Mouse (Mus musculus) heart, embryonic 16.5 days (tissue): ENCODE measurements around the gene Timp2. TPM values are rescaled to one million over a fixed set of nuclear protein-coding genes. Genes with fewer than 3 reads are reported as not detected.

ENCODE experiments used
- ATAC-seq: fragments of 200-750 bp; cut with Nextera tagmentation; replicated peaks from 2 replicates; pipeline ENCODE4 v1.8.0; 2017; ENCODE audit warnings: moderate number of reproducible peaks; ENCODE audit not compliant: insufficient read depth, low FRiP score; ENCODE audit errors: extremely low read depth
- H3K27ac ChIP-seq: fragments of 300-500 bp; sonication (generic); 2 replicates; pipeline ENCODE4 v1.5.1; 2014; ENCODE audit warnings: mild to moderate bottlenecking, low read length, control low read depth, moderate library complexity
- H3K27me3 ChIP-seq: fragments of 300-500 bp; sonication (generic); 2 replicates; pipeline ENCODE4 v1.6.1; 2014; ENCODE audit warnings: low read length, mixed read lengths; ENCODE audit not compliant: control insufficient read depth, insufficient read depth
- H3K36me3 ChIP-seq: fragments of 300-500 bp; sonication (generic); 2 replicates; pipeline ENCODE4 v1.6.1; 2014; ENCODE audit not compliant: control insufficient read depth, insufficient read depth
- H3K4me1 ChIP-seq: fragments of 300-500 bp; sonication (generic); 2 replicates; pipeline ENCODE4 v1.6.1; 2014; ENCODE audit warnings: low read length, mixed read lengths; ENCODE audit not compliant: control insufficient read depth, insufficient read depth
- H3K4me2 ChIP-seq: fragments of 300-500 bp; sonication (generic); 2 replicates; pipeline ENCODE4 v1.6.1; 2014; ENCODE audit warnings: low read depth, mild to moderate bottlenecking, control low read depth, low read length
- H3K4me3 ChIP-seq: fragments of 300-500 bp; sonication (generic); 2 replicates; pipeline ENCODE4 v1.5.1; 2014; ENCODE audit warnings: mild to moderate bottlenecking, control low read depth, low read length
- H3K9ac ChIP-seq: fragments of 300-500 bp; sonication (generic); 2 replicates; pipeline ENCODE4 v1.6.1; 2014; ENCODE audit warnings: low read length, control low read depth
- H3K9me3 ChIP-seq: fragments of 300-500 bp; sonication (generic); replicated peaks from 2 replicates; pipeline ENCODE4 v1.6.1; 2016; ENCODE audit warnings: low read length; ENCODE audit not compliant: control insufficient read depth
- WGBS: fragments of 180-500 bp; shearing (Covaris S2); extraction: QIAGEN DNeasy Blood & Tissue Kit; methylation state at CpG from one replicate; pipeline ENCODE4 v1.1.7; 2014; 5-methylcytosine and 5-hydroxymethylcytosine counted together
- polyA plus RNA-seq: library from polyadenylated mRNA; unstranded; fragments of >200 nt; fragmentation: Nextera tagmentation; extraction: Ambion mirVana; gene quantifications from 2 replicates; pipeline ENCODE4 v1.2.1, GENCODE M21; 2015

Gene Timp2
- polyA plus RNA-seq, 1 experiment from 2014 or later, result 70.6 TPM

DNA sequence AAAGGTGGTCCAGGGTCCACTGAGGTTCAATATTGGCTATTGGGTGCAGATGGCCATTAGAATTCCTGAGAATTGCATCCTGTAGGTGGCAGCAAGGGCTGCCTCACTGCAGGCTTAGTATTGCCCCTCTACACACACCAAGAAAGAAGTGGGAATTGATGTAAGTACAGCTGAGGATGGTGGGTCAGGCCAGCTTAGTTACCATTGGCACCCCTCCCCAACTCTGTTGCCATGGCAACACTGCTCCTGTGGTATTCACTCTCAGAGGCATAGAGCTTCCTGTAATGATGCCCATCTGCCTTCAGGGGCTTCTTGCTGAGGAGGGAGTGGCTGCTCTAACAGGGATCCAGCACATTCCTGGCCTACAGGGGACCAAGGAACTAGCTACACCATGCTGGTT is 19.5 kb upstream of the Timp2 start:
- Histone ChIP-seq H3K4me2 (no peak overlapping the region), H3K4me1 (peaks cover 4% of the 10 kb centered on the region), H3K27ac (no peak overlapping the region)

DNA sequence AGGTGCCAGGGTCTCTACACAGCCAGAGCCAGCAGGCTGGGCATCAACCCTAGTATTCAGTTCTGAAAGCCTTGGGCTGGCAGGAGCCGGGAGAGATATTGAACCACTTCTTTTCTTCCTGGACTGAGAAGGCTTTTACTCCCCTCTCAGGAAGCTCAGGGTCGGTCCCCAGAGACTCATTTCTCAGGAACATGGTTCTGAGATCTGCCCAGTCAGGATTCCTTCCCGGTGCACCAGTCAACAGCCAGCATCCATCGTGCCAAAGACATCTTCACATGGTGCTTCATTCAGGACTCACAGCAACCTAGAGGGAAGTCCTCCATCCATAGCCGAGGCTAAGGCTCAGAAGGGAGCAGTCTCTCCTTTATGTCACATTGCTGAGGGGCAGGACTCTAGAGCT is 19.0 kb upstream of the Timp2 start:
- Histone ChIP-seq H3K4me2 (no peak overlapping the region), H3K27me3 (no peaks in the 10 kb centered on the region), H3K9ac (no peak overlapping the region), H3K9me3 (no peaks in the 10 kb centered on the region), H3K36me3 (no peaks in the 10 kb centered on the region), H3K4me1 (peaks cover 3% of the 10 kb centered on the region), H3K27ac (no peak overlapping the region), H3K4me3 (no peak overlapping the region)
- WGBS, result 59% methylated on average over 5 of the region's 5 CpGs
- ATAC-seq, result no peak

More for the DNA sequence above, 19.5 kb upstream of the Timp2 start:
- ATAC-seq, result no peak
- no peaks in the 10 kb centered on the region for H3K27me3 ChIP-seq
- H3K9ac ChIP-seq, result no peak overlapping the region
- H3K4me3 ChIP-seq, result no peak overlapping the region
- H3K36me3 ChIP-seq, result no peaks in the 10 kb centered on the region
- no peaks in the 10 kb centered on the region for H3K9me3 ChIP-seq

- Histone ChIP-seq H3K9me3 (no peaks in the 10 kb centered on the region), H3K4me1 (no peaks in the 10 kb centered on the region), H3K9ac (no peak overlapping the region), H3K27me3 (no peaks in the 10 kb centered on the region), H3K36me3 (no peaks in the 10 kb centered on the region), H3K27ac (no peak overlapping the region), H3K4me3 (no peak overlapping the region), H3K4me2 (no peak overlapping the region)
- 56% methylated on average over 7 of the region's 7 CpGs for WGBS
- no peak for ATAC-seq
Observed at GRCm38 (mm10) chr11:118372641-118373040, 17.1 kb upstream of the Timp2 start.

DNA sequence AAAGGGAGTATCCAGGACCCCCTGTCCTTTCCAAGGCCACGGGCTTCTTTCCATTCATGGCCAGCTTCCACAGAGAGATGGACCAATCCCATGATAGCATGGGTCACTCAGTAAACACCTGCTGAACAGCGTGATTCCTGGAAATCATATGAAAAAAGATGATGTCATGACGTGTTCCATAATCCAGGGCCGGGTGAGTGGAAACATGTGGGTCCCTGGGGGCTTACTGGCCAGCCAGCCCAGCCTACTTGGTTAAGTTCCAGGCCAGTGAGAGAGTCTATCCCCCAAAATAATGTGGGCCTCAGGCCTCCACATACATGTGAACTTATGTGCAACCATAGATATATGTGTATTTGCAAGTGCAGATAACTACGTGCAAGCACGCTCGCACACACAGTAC is 16.3 kb upstream of the Timp2 start:
- WGBS, result 80% methylated on average over 7 of the region's 7 CpGs
- H3K4me2 ChIP-seq, result no peak overlapping the region
- no peaks in the 10 kb centered on the region for H3K4me1 ChIP-seq
- no peak overlapping the region for H3K27ac ChIP-seq
- no peaks in the 10 kb centered on the region for H3K27me3 ChIP-seq
- H3K4me3 ChIP-seq, result no peak overlapping the region
- H3K9ac ChIP-seq, result no peak overlapping the region
- no peaks in the 10 kb centered on the region for H3K36me3 ChIP-seq
- no peaks in the 10 kb centered on the region for H3K9me3 ChIP-seq
- no peak for ATAC-seq

- no peak overlapping the region for H3K4me2 ChIP-seq
- no peak for ATAC-seq
- no peaks in the 10 kb centered on the region for H3K9me3 ChIP-seq
- 58% methylated on average over 8 of the region's 8 CpGs for WGBS
- no peaks in the 10 kb centered on the region for H3K36me3 ChIP-seq
- no peak overlapping the region for H3K9ac ChIP-seq
- no peak overlapping the region for H3K4me3 ChIP-seq
- H3K27me3 ChIP-seq, result no peaks in the 10 kb centered on the region
- H3K4me1 ChIP-seq, result peaks cover 6% of the 10 kb centered on the region; the same call in 1 of the 2 replicates
- H3K27ac ChIP-seq, result no peak overlapping the region
Observed at GRCm38 (mm10) chr11:118369657-118370056, 14.1 kb upstream of the Timp2 start.

- Histone ChIP-seq H3K4me1 (peaks cover 6% of the 10 kb centered on the region; the same call in 1 of the 2 replicates), H3K9me3 (no peaks in the 10 kb centered on the region), H3K4me2 (no peak overlapping the region), H3K9ac (no peak overlapping the region), H3K27ac (no peak overlapping the region), H3K27me3 (no peaks in the 10 kb centered on the region), H3K36me3 (no peaks in the 10 kb centered on the region), H3K4me3 (no peak overlapping the region)
- ATAC-seq, result no peak
- WGBS, result 76% methylated on average over 5 of the region's 5 CpGs
Observed at GRCm38 (mm10) chr11:118369251-118369650, 13.7 kb upstream of the Timp2 start.

DNA sequence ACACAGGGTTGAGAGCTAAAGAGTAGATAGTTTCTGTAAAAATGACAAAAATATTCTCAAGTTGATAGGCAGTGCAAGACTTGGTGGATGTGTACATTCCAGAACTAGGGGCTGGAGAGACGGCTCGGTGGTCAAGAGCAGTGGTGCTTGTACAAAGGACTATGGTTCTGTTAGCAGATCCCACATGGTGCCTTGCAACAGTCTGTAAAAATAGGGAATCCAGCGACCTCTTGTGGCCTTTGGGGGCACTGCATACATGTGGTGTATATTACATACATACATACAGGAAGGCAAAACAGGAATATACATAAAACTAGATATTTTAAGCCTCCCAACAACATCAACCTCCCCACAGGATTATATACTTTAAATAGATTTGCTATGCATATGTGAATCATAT is 12.8 kb upstream of the Timp2 start:
- no peaks in the 10 kb centered on the region for H3K36me3 ChIP-seq
- no peak overlapping the region for H3K27ac ChIP-seq
- no peak overlapping the region for H3K9ac ChIP-seq
- no peaks in the 10 kb centered on the region for H3K27me3 ChIP-seq
- H3K4me3 ChIP-seq, result no peak overlapping the region
- H3K4me1 ChIP-seq, result peaks cover 9% of the 10 kb centered on the region
- no peak overlapping the region for H3K4me2 ChIP-seq
- WGBS, result 60% methylated on average over 3 of the region's 3 CpGs
- ATAC-seq, result no peak
- H3K9me3 ChIP-seq, result no peaks in the 10 kb centered on the region

DNA sequence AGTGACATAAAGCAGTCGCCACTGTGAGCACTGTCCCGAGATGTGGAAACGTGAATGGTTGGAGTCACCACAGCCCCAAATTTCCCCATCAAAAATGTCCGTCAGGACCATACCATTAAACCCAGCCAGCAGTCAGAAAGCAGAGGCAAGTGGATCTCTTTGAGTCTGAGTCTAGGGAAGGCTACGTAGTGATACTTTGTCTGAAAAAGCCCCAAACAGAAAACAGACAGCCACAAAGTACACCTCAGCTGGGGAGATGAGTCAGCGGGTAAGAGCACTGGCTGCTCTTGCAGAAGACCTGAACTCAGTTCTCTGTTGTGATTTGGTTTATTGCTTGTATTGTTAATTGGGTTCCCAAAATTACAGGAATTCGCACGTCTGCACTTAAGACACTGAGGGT is 11.0 kb upstream of the Timp2 start:
- WGBS, result 63% methylated on average over 8 of the region's 8 CpGs
- no peak overlapping the region for H3K4me3 ChIP-seq
- ATAC-seq, result no peak
- H3K27me3 ChIP-seq, result no peaks in the 10 kb centered on the region
- peaks cover 21% of the 10 kb centered on the region for H3K4me1 ChIP-seq
- H3K9ac ChIP-seq, result no peak overlapping the region
- no peak overlapping the region for H3K27ac ChIP-seq
- H3K4me2 ChIP-seq, result no peak overlapping the region
- H3K36me3 ChIP-seq, result no peaks in the 10 kb centered on the region
- H3K9me3 ChIP-seq, result no peaks in the 10 kb centered on the region

DNA sequence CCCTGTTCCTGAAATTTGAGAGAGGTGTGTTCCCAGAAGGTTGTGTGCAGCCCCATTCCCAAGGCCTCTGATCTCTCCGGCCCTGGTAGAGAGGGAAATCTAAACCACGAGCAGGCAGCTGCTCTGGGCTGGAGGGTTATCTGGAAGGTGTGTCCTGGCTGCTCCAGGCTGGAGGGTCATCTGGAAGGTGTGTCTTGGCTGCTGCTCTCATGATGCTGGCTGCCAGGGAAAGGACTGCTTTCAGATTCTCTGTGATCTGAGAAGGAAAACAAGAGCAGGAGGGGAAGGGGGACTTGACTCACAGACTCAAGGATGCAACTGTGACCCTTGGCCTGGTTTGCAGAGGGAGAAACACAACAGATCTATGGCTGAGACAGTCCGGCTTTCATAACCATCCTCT is 10.6 kb upstream of the Timp2 start:
- no peak overlapping the region for H3K27ac ChIP-seq

DNA sequence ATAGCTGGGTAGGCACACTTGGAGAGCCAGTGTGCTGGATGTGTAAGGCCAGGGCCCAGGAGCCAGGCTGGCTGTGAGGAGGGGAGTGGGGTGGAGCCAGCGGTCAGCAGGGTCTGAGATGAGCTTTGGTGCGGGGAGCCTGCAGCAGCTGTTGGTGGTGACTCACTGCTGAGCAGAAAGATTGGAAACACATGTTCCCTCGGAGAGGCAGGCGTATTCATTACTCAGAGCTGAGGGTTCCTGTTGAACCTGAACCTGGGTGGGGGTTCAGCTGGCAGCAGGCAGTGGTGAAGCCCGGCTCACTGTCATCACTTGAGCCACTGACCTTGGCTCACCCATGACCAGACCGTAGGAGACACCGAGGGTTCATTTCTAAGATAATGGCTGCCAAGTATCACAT is 9.6 kb upstream of the Timp2 start:
- 0 out of 2 replicates have a peak, but pooled peaks have one; percentile 19 for ATAC-seq
- WGBS, result 53% methylated on average over 7 of the region's 7 CpGs
- Histone ChIP-seq H3K27me3 (no peaks in the 10 kb centered on the region), H3K36me3 (no peaks in the 10 kb centered on the region), H3K4me3 (no peak overlapping the region), H3K27ac (peak overlapping the region; percentile 62), H3K4me2 (no peak overlapping the region), H3K9me3 (no peaks in the 10 kb centered on the region), H3K9ac (no peak overlapping the region), H3K4me1 (peaks cover 30% of the 10 kb centered on the region)

More for the DNA sequence above, 10.6 kb upstream of the Timp2 start:
- Histone ChIP-seq H3K9ac (no peak overlapping the region), H3K36me3 (no peaks in the 10 kb centered on the region), H3K4me2 (no peak overlapping the region), H3K9me3 (no peaks in the 10 kb centered on the region), H3K27me3 (no peaks in the 10 kb centered on the region), H3K4me1 (peaks cover 21% of the 10 kb centered on the region), H3K4me3 (no peak overlapping the region)
- WGBS, result 53% methylated on average over 3 of the region's 3 CpGs
- ATAC-seq, result no peak
